Mouse (Mus musculus) heart, embryonic 13.5 days (tissue): ENCODE results near the gene Trim47. TPM values are rescaled to one million over a fixed set of nuclear protein-coding genes. Genes with fewer than 3 reads are reported as not detected.

Experiments used
- ATAC-seq: fragments of 200-750 bp; cut with Nextera tagmentation; 2 replicates; pipeline ENCODE4 v1.8.0; 2017; ENCODE audit warnings: moderate TSS enrichment; ENCODE audit not compliant: insufficient number of reproducible peaks, low FRiP score, low TSS enrichment; ENCODE audit errors: extremely low read depth
- H3K27ac ChIP-seq: fragments of 300-500 bp; sonication (generic); replicated peaks from 2 replicates; pipeline ENCODE4 v1.5.1; 2015; ENCODE audit warnings: moderate library complexity, mild to moderate bottlenecking, inconsistent platforms
- H3K27me3 ChIP-seq: fragments of 300-500 bp; sonication (generic); replicated peaks from 2 replicates; pipeline ENCODE4 v1.6.1; 2015; ENCODE audit warnings: mild to moderate bottlenecking, inconsistent platforms
- H3K36me3 ChIP-seq: fragments of 300-500 bp; sonication (generic); 2 replicates; pipeline ENCODE4 v1.6.1; 2015; ENCODE audit warnings: mild to moderate bottlenecking, inconsistent platforms
- H3K4me1 ChIP-seq: fragments of 300-500 bp; sonication (generic); 2 replicates; pipeline ENCODE4 v1.6.1; 2015; ENCODE audit warnings: inconsistent platforms
- H3K4me2 ChIP-seq: fragments of 300-500 bp; sonication (generic); 2 replicates; pipeline ENCODE4 v1.6.1; 2015; ENCODE audit warnings: inconsistent platforms, mild to moderate bottlenecking, moderate library complexity
- H3K4me3 ChIP-seq: fragments of 300-500 bp; sonication (generic); 2 replicates; pipeline ENCODE4 v1.5.1; 2015; ENCODE audit warnings: moderate library complexity, mild to moderate bottlenecking, inconsistent platforms
- H3K9ac ChIP-seq: fragments of 300-500 bp; sonication (generic); 2 replicates; pipeline ENCODE4 v1.6.1; 2015; ENCODE audit warnings: inconsistent platforms, mild to moderate bottlenecking, moderate library complexity
- H3K9me3 ChIP-seq: fragments of 300-500 bp; sonication (generic); 2 replicates; pipeline ENCODE4 v1.6.1; 2016; ENCODE audit warnings: inconsistent platforms
- WGBS: fragments of 180-500 bp; shearing (Covaris S2); methylation state at CpG from one replicate; pipeline ENCODE4 v1.1.7; 2015; ENCODE audit warnings: mixed read lengths; 5-methylcytosine and 5-hydroxymethylcytosine counted together
- polyA plus RNA-seq: library from polyadenylated mRNA; unstranded; fragments of >200 nt; fragmentation: Nextera tagmentation; extraction: Ambion mirVana; gene quantifications from 2 replicates; pipeline ENCODE4 v1.2.1, GENCODE M21; 2015

Trim47 gene
- polyA plus RNA-seq, 1 experiment from 2014 or later: 46.1 TPM

- Histone ChIP-seq H3K27me3 (no peaks in the 10 kb centered on the region), H3K4me1 (peaks cover 27% of the 10 kb centered on the region), H3K27ac (no peak overlapping the region), H3K9ac (no peak overlapping the region), H3K36me3 (peaks cover 100% of the 10 kb centered on the region), H3K4me3 (no peak overlapping the region), H3K4me2 (no peak overlapping the region), H3K9me3 (no peaks in the 10 kb centered on the region)
- 83% methylated on average over 11 of the region's 11 CpGs for WGBS
- ATAC-seq: no peak
These were observed 71.1 kb downstream of the Trim47 start for GRCm38 (mm10) chr11:116055873-116056272.

Other genes with a start within 250 kb of the Trim47 start
- gene Smim5, start 227.2 kb downstream of the Trim47 start, polyA plus RNA-seq: 20.0 and 24.2 TPM in 2 replicates
- gene Smim6, start 215.2 kb downstream of the Trim47 start, polyA plus RNA-seq: 1.4 TPM in 2 replicates
- 23.3 and 24.8 TPM in 2 replicates for gene Sap30bp, start 193.9 kb downstream of the Trim47 start, polyA plus RNA-seq
- gene Recql5, start 193.7 kb downstream of the Trim47 start, polyA plus RNA-seq: 11.6 and 12.7 TPM in 2 replicates
- gene Itgb4, start 152.5 kb downstream of the Trim47 start, polyA plus RNA-seq: 0.99 and 1.1 TPM in 2 replicates
- gene Galk1, start 114.5 kb downstream of the Trim47 start, polyA plus RNA-seq: 150 and 178 TPM in 2 replicates
- 647 and 691 TPM in 2 replicates for gene H3f3b, start 99.2 kb downstream of the Trim47 start, polyA plus RNA-seq
- gene Unk, start 96.9 kb downstream of the Trim47 start, polyA plus RNA-seq: 22.8 and 23.9 TPM in 2 replicates
- gene Unc13d, start 49.2 kb downstream of the Trim47 start, polyA plus RNA-seq: 1.5 and 2.3 TPM in 2 replicates
- gene Wbp2, start 40.2 kb downstream of the Trim47 start, polyA plus RNA-seq: 134 and 138 TPM in 2 replicates
- 4.2 and 4.3 TPM in 2 replicates for gene Trim65, start 3.9 kb upstream of the Trim47 start, polyA plus RNA-seq
- 82.4 and 92.2 TPM in 2 replicates for gene Mrpl38, start 11.7 kb upstream of the Trim47 start, polyA plus RNA-seq
- 22.8 and 24.4 TPM in 2 replicates for gene Fbf1, start 41.0 kb upstream of the Trim47 start, polyA plus RNA-seq
- 82.1 and 88.7 TPM in 2 replicates for gene Ten1, start 71.6 kb upstream of the Trim47 start, polyA plus RNA-seq
- 29.0 and 31.0 TPM in 2 replicates for gene Acox1, start 71.8 kb upstream of the Trim47 start, polyA plus RNA-seq
- gene Evpl, start 110.9 kb upstream of the Trim47 start, polyA plus RNA-seq: 0.42 and 0.48 TPM in 2 replicates
- 63.6 and 64.6 TPM in 2 replicates for gene Srp68, start 147.0 kb upstream of the Trim47 start, polyA plus RNA-seq
- not detected in 2 replicates for gene Galr2, start 153.7 kb upstream of the Trim47 start, polyA plus RNA-seq
- 45.0 and 46.0 TPM in 2 replicates for gene Exoc7, start 180.0 kb upstream of the Trim47 start, polyA plus RNA-seq
- 0.09 and 0.14 TPM in 2 replicates for gene Foxj1, start 208.2 kb upstream of the Trim47 start, polyA plus RNA-seq